ENCODE assay signal across 8 mouse cellular contexts in the genomic region with DNA sequence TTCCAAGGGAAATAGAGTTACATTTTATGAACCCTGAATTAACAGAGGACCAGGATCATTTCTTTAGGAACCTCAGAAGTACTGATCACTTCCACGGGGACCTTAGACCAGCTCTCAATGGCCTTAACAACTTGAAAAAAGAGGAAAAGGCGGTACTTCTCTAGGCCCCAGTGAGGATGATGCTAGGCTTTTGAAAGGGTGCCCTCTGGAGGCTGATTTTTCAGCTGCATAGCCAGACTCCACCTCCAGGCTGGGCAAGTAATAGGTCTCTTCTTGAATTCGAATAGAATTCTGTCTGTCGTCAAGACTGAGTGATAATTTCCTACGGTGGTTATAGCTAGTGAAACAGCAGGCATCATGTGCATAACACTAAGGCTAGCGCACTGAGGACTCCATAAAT.
DNase-seq lines count a peak whose midpoint lies in the region; ATAC-seq and TF ChIP-seq lines count a peak whose summit lies in the region.
"Had no signal": no experiment of that assay in that cellular context is flagged by ENCODE, and none has a peak within 500 bp of the region (broad histone marks: within the 10 kb centered on the region; RNA-seq: fewer than 3 reads in every experiment).

No protein-coding gene starts in this region.

- DNase-seq in MN1 (ENCODE audit: low spot score) = peak; percentile 61
- DNase-seq in brain, embryonic 14.5 days (ENCODE audit: low read depth) = peak; percentile 81
- peak; percentile 33 for DNase-seq in hindbrain, embryonic 14.5 days (ENCODE audit: low spot score)
- DNase-seq in layer of hippocampus, postnatal 36 days = peak; percentile 37 to 59
- peak; percentile 51 for DNase-seq in right cerebral cortex, postnatal 4 days

- peak; percentile 64; the same call in 1 of the 2 replicates for ATAC-seq in forebrain, embryonic 13.5 days
- ATAC-seq in hindbrain, embryonic 14.5 days (ENCODE audit: low FRiP score) = peak; percentile 35; the same call in 1 of the 2 replicates
- ATAC-seq in megakaryocyte, adult 5-6 weeks (ENCODE audit: poor library complexity, severe bottlenecking) = peak; percentile 91

- peak; percentile 62; the same call in 1 of the 2 replicates for TF ChIP-seq CTCF in brain, embryonic 14.5 days (IDR thresholded peaks at IDR 0.05; ENCODE audit: borderline replicate concordance, extremely low read depth, insufficient read depth, insufficient read length)

- no peaks in the 10 kb centered on the region for H3K9me3 ChIP-seq in forebrain, embryonic 13.5 days (replicated peaks)
- no peaks in the 10 kb centered on the region for H3K9me3 ChIP-seq in hindbrain, embryonic 14.5 days (ENCODE audit: control insufficient read depth, low read length)
- H3K9me3 ChIP-seq: limb, embryonic 13.5 days had no signal

- no peaks in the 10 kb centered on the region; the same call in 1 of the 2 replicates for H3K27me3 ChIP-seq in forebrain, embryonic 13.5 days
- peaks cover 19% of the 10 kb centered on the region for H3K27me3 ChIP-seq in hindbrain, embryonic 14.5 days (ENCODE audit: control insufficient read depth, insufficient read depth, low read length)

- no peak overlapping the region for H3K9ac ChIP-seq in forebrain, embryonic 13.5 days
- no peak overlapping the region for H3K9ac ChIP-seq in hindbrain, embryonic 14.5 days
- H3K9ac ChIP-seq: limb, embryonic 13.5 days had no signal

- TF ChIP-seq POLR2A in brain, embryonic 14.5 days (IDR thresholded peaks at IDR 0.05; ENCODE audit: borderline replicate concordance, extremely low read depth, insufficient read depth, insufficient read length, poor library complexity, severe bottlenecking) = no peak

- 0 out of 2 replicates have a peak, but pooled peaks cover under 1% of the 10 kb centered on the region for H3K36me3 ChIP-seq in forebrain, embryonic 13.5 days (ENCODE audit: poor library complexity, severe bottlenecking)
- H3K36me3 ChIP-seq in hindbrain, embryonic 14.5 days (replicated peaks; ENCODE audit: control insufficient read depth, insufficient read depth) = no peaks in the 10 kb centered on the region
- H3K36me3 ChIP-seq: limb, embryonic 13.5 days had no signal

- H3K4me2 ChIP-seq in forebrain, embryonic 13.5 days = no peak overlapping the region
- no peak overlapping the region for H3K4me2 ChIP-seq in hindbrain, embryonic 14.5 days (replicated peaks)
- H3K4me2 ChIP-seq: limb, embryonic 13.5 days had no signal

- H3K4me3 ChIP-seq in forebrain, embryonic 13.5 days = no peak overlapping the region
- H3K4me3 ChIP-seq in hindbrain, embryonic 14.5 days (replicated peaks; ENCODE audit: low read length) = no peak overlapping the region
- H3K4me3 ChIP-seq: limb, embryonic 13.5 days had no signal

- 23% methylated on average over 6 of the region's 6 CpGs for WGBS in forebrain, embryonic 13.5 days
- 17% methylated on average over 6 of the region's 6 CpGs for WGBS in hindbrain, embryonic 14.5 days

- H3K27ac ChIP-seq in forebrain, embryonic 13.5 days = no peak overlapping the region
- H3K27ac ChIP-seq in hindbrain, embryonic 14.5 days = no peak overlapping the region
- H3K27ac ChIP-seq: limb, embryonic 13.5 days had no signal

- H3K4me1 ChIP-seq in forebrain, embryonic 13.5 days = peaks cover 26% of the 10 kb centered on the region
- peaks cover 20% of the 10 kb centered on the region; the same call in 1 of the 2 replicates for H3K4me1 ChIP-seq in hindbrain, embryonic 14.5 days (replicated peaks; ENCODE audit: control insufficient read depth, insufficient read depth, low read length)
- H3K4me1 ChIP-seq: limb, embryonic 13.5 days had no signal

Comparison
In these comparisons a context has a peak if more than half of its experiments do, and no peak if none do; other contexts are left out.
1. ATAC-seq: peak in every context shown above with its lines; median percentile 91 in megakaryocyte, adult 5-6 weeks; 64 in forebrain, embryonic 13.5 days; 35 in hindbrain, embryonic 14.5 days.